Mouse (Mus musculus) forebrain, embryonic 14.5 days (tissue): ENCODE data around the gene Ctbp1. TPM values are rescaled to one million over a fixed set of nuclear protein-coding genes. Genes with fewer than 3 reads are reported as not detected.

Experiments
- ATAC-seq: fragments of 200-750 bp; cut with Nextera tagmentation; 2 replicates; pipeline ENCODE4 v1.8.0; 2017; ENCODE audit warnings: mild to moderate bottlenecking, moderate library complexity
- DNase-seq: peaks from one replicate; pipeline ENCODE4 v3.0.0-alpha.2; 2015; ENCODE audit warnings: low spot score
- H3K27ac ChIP-seq: fragments of 300-500 bp; sonication (generic); 2 replicates; pipeline ENCODE4 v1.5.1; 2014; ENCODE audit warnings: low read depth, mild to moderate bottlenecking, control low read depth, low read length, moderate library complexity
- H3K27me3 ChIP-seq: fragments of 300-500 bp; sonication (generic); replicated peaks from 2 replicates; pipeline ENCODE4 v1.6.1; 2014; ENCODE audit warnings: low read length, control low read depth, mixed read lengths; ENCODE audit not compliant: control insufficient read depth, insufficient read depth
- H3K36me3 ChIP-seq: fragments of 300-500 bp; sonication (generic); 2 replicates; pipeline ENCODE4 v1.6.1; 2014; ENCODE audit warnings: low read length, control low read depth; ENCODE audit not compliant: control insufficient read depth, insufficient read depth
- H3K4me1 ChIP-seq: fragments of 300-500 bp; sonication (generic); 2 replicates; pipeline ENCODE4 v1.6.1; 2014; ENCODE audit warnings: antibody characterized with exemption, low read length, control low read depth; ENCODE audit not compliant: control insufficient read depth, insufficient read depth
- H3K4me2 ChIP-seq: fragments of 300-500 bp; sonication (generic); 2 replicates; pipeline ENCODE4 v1.6.1; 2014; ENCODE audit warnings: mild to moderate bottlenecking, control low read depth, low read length
- H3K4me3 ChIP-seq: fragments of 300-500 bp; sonication (generic); 2 replicates; pipeline ENCODE4 v1.5.1; 2014; ENCODE audit warnings: low read depth, low read length, control low read depth
- H3K9ac ChIP-seq: fragments of 300-500 bp; sonication (generic); 2 replicates; pipeline ENCODE4 v1.6.1; 2014; ENCODE audit warnings: mild to moderate bottlenecking, low read length, control low read depth, moderate library complexity
- H3K9me3 ChIP-seq: fragments of 300-500 bp; sonication (generic); replicated peaks from 2 replicates; pipeline ENCODE4 v1.6.1; 2016; ENCODE audit warnings: low read length, control low read depth, mixed read lengths; ENCODE audit not compliant: control insufficient read depth
- WGBS: fragments of 180-500 bp; shearing (Covaris S2); extraction: QIAGEN DNeasy Blood & Tissue Kit; methylation state at CpG from one replicate; pipeline ENCODE4 v1.1.7; 2014; 5-methylcytosine and 5-hydroxymethylcytosine counted together
- polyA plus RNA-seq: library from polyadenylated mRNA; unstranded; fragments of >200 nt; fragmentation: Nextera tagmentation; extraction: Ambion mirVana; gene quantifications from 2 replicates; pipeline ENCODE4 v1.2.1, GENCODE M21; 2014

Gene Ctbp1
- polyA plus RNA-seq: 497 and 526 TPM in 2 replicates

DNA sequence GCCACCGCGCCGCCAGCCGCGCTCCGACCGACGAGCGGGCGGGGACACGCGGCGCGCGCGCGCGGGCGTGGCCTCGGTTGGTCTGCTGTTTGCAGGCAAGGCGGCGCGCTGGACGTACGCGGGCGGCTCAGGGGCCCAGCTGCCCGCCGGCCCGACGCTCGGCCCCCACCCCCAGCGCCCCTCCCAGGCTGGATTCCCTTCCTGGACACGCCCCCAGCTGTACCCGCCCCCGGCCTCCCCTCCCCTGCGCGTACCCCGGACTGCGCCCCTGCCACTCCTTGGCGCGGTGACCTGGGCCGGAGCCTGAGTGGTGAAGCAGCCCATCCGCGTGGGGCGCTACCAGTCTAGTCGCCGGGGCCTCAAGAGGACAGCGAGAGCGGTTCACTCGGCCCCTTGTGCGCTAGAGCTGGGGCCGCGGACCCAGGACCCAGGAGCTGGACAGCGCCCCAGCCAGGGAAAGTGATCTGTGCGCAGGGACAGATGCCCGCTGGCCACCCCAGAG, at the start of gene Ctbp1:
TSS of gene Ctbp1 (minus strand) at position 42 of the 502 bp plus-strand sequence.
- WGBS: under 1% methylated on average over 26 of the region's 57 CpGs
- H3K4me2 ChIP-seq: peak within 1 kb of the TSS; percentile 91
- H3K36me3 ChIP-seq: peaks cover 12% of the 10 kb centered on the region
- H3K4me3 ChIP-seq: peak within 1 kb of the TSS; percentile 85
- H3K9me3 ChIP-seq: no peaks in the 10 kb centered on the region
- peak; percentile 97 for DNase-seq
- H3K4me1 ChIP-seq: peaks cover 13% of the 10 kb centered on the region
- peak; percentile 89 for ATAC-seq
- H3K27me3 ChIP-seq: no peaks in the 10 kb centered on the region
- H3K27ac ChIP-seq: peak within 1 kb of the TSS; percentile 98
- peak within 1 kb of the TSS; percentile 95 for H3K9ac ChIP-seq

- Histone ChIP-seq H3K36me3 (no peaks in the 10 kb centered on the region), H3K4me2 (no peak overlapping the region), H3K9ac (no peak overlapping the region), H3K4me3 (no peak overlapping the region), H3K27me3 (no peaks in the 10 kb centered on the region), H3K27ac (no peak overlapping the region), H3K9me3 (no peaks in the 10 kb centered on the region), H3K4me1 (no peaks in the 10 kb centered on the region)
- 62% methylated on average over 2 of the region's 2 CpGs for WGBS
- ATAC-seq: no peak
- DNase-seq: no peak
Observed at GRCm38 (mm10) chr5:33324491-33324890, 49.7 kb upstream of the Ctbp1 start.

- ATAC-seq: no peak
- no peak overlapping the region for H3K4me2 ChIP-seq
- H3K9me3 ChIP-seq: no peaks in the 10 kb centered on the region
- no peak overlapping the region for H3K27ac ChIP-seq
- no peaks in the 10 kb centered on the region for H3K4me1 ChIP-seq
- no peak overlapping the region for H3K9ac ChIP-seq
- 84% methylated on average over 7 of the region's 7 CpGs for WGBS
- H3K36me3 ChIP-seq: no peaks in the 10 kb centered on the region
- no peak for DNase-seq
- no peak overlapping the region for H3K4me3 ChIP-seq
- H3K27me3 ChIP-seq: no peaks in the 10 kb centered on the region
Observed at GRCm38 (mm10) chr5:33312192-33312591, 37.4 kb upstream of the Ctbp1 start.

GRCm38 (mm10) chr5:33310704-33311462, 36.1 kb upstream of the Ctbp1 start:
- Histone ChIP-seq H3K36me3 (no peaks in the 10 kb centered on the region), H3K9ac (no peak overlapping the region), H3K4me2 (no peak overlapping the region), H3K27ac (no peak overlapping the region), H3K27me3 (no peaks in the 10 kb centered on the region), H3K4me1 (no peaks in the 10 kb centered on the region), H3K9me3 (no peaks in the 10 kb centered on the region), H3K4me3 (no peak overlapping the region)
- no peak for DNase-seq
- WGBS: 57% methylated on average over 3 of the region's 3 CpGs
- ATAC-seq: no peak

DNA sequence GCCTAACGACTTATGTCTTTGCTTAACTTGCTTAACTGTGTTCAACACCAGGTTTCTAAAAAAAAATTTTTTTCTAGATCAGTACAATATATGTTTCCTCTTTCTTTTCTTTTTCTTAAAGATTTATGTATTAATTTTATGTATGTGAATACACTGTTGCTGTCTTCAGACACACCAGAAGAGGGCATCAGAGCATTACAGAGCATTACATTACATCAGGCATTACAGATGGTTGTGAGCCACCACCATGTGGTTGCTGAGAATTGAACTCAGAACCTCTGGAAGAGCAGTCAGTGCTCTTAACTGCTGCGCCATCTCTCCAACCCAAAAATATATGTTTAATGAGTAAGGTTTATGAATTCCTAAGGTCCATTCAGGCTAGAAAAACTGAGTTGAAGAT, 27.0 kb upstream of the Ctbp1 start:
- H3K27ac ChIP-seq: no peak overlapping the region
- H3K4me2 ChIP-seq: no peak overlapping the region
- H3K36me3 ChIP-seq: no peaks in the 10 kb centered on the region
- H3K9ac ChIP-seq: no peak overlapping the region
- no peaks in the 10 kb centered on the region for H3K9me3 ChIP-seq
- H3K27me3 ChIP-seq: no peaks in the 10 kb centered on the region
- DNase-seq: no peak
- WGBS: 85% methylated on average over 2 of the region's 2 CpGs
- H3K4me1 ChIP-seq: no peaks in the 10 kb centered on the region
- H3K4me3 ChIP-seq: no peak overlapping the region
- no peak for ATAC-seq

DNA sequence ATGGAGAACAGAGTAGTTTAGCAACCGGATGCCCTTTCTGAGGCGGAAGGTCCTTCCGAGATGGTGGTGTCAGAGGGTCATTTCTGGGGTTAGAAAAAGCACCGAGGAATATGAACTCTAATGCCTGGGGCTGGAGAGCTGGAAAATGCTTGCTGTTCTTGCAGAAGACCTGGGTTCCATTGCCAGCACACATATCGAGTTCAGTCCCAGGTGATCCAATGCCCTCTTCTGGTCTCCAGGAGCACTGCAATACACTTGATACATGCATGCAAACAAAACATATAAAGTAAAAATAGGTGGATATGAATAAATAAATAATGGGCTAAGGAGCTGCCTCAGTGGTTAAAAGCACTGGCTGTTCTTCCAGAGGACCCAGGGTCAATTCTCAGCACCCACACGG, 22.4 kb upstream of the Ctbp1 start:
- no peaks in the 10 kb centered on the region for H3K27me3 ChIP-seq
- H3K9ac ChIP-seq: no peak overlapping the region
- H3K4me1 ChIP-seq: no peaks in the 10 kb centered on the region
- no peak overlapping the region for H3K27ac ChIP-seq
- H3K36me3 ChIP-seq: no peaks in the 10 kb centered on the region
- 66% methylated on average over 6 of the region's 6 CpGs for WGBS
- DNase-seq (peak; percentile 35), ATAC-seq (no peak)
- H3K9me3 ChIP-seq: no peaks in the 10 kb centered on the region
- no peak overlapping the region for H3K4me2 ChIP-seq
- H3K4me3 ChIP-seq: no peak overlapping the region

- no peak overlapping the region for H3K27ac ChIP-seq
- no peak for ATAC-seq
- H3K4me3 ChIP-seq: no peak overlapping the region
- H3K4me1 ChIP-seq: no peaks in the 10 kb centered on the region
- WGBS: 75% methylated on average over 16 of the region's 16 CpGs
- H3K9me3 ChIP-seq: no peaks in the 10 kb centered on the region
- no peak overlapping the region for H3K4me2 ChIP-seq
- no peaks in the 10 kb centered on the region for H3K27me3 ChIP-seq
- no peak overlapping the region for H3K9ac ChIP-seq
- DNase-seq: peak; percentile 8
- no peaks in the 10 kb centered on the region for H3K36me3 ChIP-seq
Observed at GRCm38 (mm10) chr5:33293796-33294430, 19.1 kb upstream of the Ctbp1 start.

- ATAC-seq: no peak
- H3K9ac ChIP-seq: no peak overlapping the region
- WGBS: 77% methylated on average over 7 of the region's 7 CpGs
- DNase-seq: no peak
- H3K27me3 ChIP-seq: no peaks in the 10 kb centered on the region
- no peaks in the 10 kb centered on the region for H3K9me3 ChIP-seq
- H3K4me2 ChIP-seq: no peak overlapping the region
- no peak overlapping the region for H3K27ac ChIP-seq
- H3K4me1 ChIP-seq: no peaks in the 10 kb centered on the region
- H3K4me3 ChIP-seq: no peak overlapping the region
- no peaks in the 10 kb centered on the region for H3K36me3 ChIP-seq
Observed at GRCm38 (mm10) chr5:33283951-33284350, 9.2 kb upstream of the Ctbp1 start.

DNA sequence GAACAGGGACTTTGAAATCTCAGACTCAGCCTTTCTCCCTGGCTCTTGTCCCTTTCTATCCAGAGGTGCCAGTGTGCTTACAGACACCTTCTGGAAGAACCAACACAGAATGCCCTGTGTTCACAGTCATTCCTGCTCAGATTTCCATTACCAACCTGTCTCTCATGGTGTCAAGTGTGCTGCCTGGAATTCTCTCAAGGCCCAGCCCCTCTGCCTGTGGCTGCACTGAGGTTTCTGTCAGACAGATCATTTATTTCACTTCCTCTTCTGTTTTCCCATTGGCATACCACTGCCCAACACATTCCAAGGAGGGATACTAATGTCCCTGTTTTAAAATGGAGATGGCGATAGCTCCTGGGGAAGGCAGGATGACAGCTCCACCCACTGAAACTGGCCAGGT, 6.6 kb upstream of the Ctbp1 start:
- H3K27me3 ChIP-seq: no peaks in the 10 kb centered on the region
- no peaks in the 10 kb centered on the region for H3K36me3 ChIP-seq
- WGBS: 97% methylated on average over 1 of the region's 1 CpGs
- H3K4me2 ChIP-seq: no peak overlapping the region
- no peak overlapping the region for H3K4me3 ChIP-seq
- no peak for ATAC-seq
- H3K9me3 ChIP-seq: no peaks in the 10 kb centered on the region
- no peak overlapping the region for H3K9ac ChIP-seq
- H3K4me1 ChIP-seq: no peaks in the 10 kb centered on the region
- no peak overlapping the region for H3K27ac ChIP-seq
- no peak for DNase-seq
